Mouse (Mus musculus) T-helper 2 cell (primary cell): ENCODE data around the gene Vhl.

Experiments used
- in situ Hi-C: fragments of 300-600 bp; cut with MboI, MseI; formaldehyde crosslinking; loops from one replicate; pipeline ENCODE4 v1.15.1; 2025; ENCODE audit warnings: high pct_unique_total_duplicates

The Vhl gene

DNA sequence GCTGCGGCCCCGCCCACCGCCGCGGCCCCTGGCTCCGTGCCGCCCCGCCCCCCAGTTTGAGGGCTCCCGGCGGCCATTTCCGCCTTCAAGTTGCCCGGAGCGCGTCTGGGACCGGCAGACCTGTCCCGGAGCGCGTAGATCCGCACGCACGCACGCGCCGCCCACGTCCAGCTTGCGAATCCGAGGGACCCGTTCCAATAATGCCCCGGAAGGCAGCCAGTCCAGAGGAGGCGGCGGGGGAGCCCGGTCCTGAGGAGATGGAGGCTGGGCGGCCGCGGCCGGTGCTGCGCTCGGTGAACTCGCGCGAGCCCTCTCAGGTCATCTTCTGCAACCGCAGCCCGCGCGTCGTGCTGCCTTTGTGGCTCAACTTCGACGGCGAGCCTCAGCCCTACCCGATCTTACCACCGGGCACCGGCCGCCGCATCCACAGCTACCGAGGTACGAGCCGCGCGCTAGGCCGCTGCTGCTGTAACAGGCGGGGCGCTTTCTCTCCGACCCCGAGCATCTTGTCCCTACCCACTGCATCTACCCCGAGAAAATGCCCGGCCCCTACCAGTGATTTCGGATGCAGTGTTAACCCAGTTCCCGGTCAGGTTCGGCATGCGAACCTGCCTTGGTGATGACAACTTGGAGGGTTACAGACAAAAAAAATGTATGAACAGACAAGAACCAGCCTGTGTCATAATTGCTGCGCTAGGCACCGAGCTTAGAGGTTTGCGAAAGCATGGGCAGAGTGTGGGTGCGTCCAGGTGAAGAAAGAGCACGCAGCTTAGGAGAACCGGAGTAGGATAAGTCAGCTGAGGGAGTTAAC, at the start of gene Vhl:
Gene Vhl, plus strand, starts transcription at position 19 of the 811 bp plus-strand sequence.
- in situ Hi-C loops = loop anchor here (25.0 kb wide), 1 partner anchor 1288 kb away; no protein-coding TSS in a partner anchor

- in situ Hi-C loops = no loop called here
Measured at GRCm38 (mm10) chr6:113576044-113576443, 47.7 kb upstream of the Vhl start.

GRCm38 (mm10) chr6:113579306-113579705, 44.5 kb upstream of the Vhl start:
- in situ Hi-C loops = no loop called here

- in situ Hi-C loops = no loop called here
Measured at GRCm38 (mm10) chr6:113583023-113583422, 40.7 kb upstream of the Vhl start.

GRCm38 (mm10) chr6:113585065-113585464, 38.7 kb upstream of the Vhl start:
- in situ Hi-C loops = no loop called here

DNA sequence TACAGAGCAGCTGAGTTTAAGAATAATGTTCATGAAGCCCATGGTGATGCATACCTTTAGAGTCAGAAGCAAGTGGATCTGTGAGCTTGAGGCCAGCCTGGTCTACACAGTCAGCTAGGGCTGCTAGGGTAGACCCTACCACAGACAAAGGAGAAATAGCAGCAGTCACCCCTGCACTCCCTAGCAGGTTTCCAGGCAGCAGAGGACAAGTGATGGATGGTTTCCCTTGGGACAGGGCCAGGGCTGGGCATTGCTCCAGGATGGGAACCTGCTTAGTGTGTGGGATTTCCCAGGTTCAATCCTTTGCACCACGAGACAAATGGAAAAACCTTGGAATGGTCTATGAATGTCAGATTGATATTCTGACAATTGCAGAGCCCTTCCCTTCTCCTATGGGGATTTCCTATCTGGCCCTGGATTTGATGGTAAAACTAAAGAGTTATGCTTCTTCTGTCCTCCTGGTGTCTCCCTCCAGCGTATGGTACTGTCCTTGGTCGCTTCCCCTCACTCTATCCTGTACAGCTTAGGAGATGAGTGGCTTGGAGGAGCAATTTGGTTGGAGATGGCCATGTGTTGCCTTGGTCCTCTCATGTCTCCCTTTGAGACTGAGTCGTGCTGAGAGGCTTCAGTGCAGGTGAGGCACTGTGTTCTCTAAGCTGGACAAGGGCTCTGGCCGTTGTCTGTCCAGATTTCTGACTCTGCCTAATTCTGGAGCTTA, 37.1 kb upstream of the Vhl start:
- in situ Hi-C loops = no loop called here

DNA sequence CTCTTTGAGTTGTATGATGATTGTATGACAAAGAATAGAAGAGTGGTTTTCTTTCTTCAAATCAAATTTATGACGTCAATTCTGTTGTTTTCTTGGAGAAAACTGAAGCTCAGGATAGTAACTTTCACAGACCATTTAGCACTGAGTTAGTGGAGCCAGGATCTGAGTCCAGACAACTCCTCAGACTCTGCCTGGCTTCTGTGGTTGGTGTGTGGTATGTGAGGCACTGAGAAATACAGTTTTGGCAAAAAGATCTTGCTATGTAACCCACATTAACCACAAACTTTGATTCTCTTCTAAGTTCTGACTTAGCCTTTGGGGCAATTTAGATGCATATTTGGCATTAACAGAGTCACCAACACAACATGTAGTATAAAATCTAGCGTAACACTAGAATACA, 31.1 kb upstream of the Vhl start:
- in situ Hi-C loops = no loop called here

DNA sequence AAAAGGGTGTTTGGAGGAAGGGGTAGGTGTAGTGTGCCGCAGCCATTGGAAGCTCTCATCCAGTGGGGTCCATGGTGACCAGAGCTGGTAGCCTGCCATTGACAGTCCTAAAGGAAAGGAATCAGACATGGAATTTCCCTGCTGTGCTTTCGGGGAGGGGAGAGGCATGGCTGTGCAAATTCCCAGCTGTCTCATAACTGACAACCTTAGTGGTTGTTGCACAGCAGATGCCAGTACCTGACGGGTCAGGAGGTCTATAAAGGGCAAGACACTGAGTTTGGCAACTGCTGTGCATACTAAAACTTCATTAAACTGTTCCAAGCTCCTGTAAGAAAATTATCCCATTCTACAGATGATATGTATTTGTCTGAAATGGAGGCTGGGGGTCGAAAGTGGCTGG, 25.8 kb upstream of the Vhl start:
- in situ Hi-C loops = no loop called here

- in situ Hi-C loops = loop anchor here (25.0 kb wide), 1 partner anchor 1312 kb away; no protein-coding TSS in a partner anchor
Measured at GRCm38 (mm10) chr6:113599833-113600232, 23.9 kb upstream of the Vhl start.

DNA sequence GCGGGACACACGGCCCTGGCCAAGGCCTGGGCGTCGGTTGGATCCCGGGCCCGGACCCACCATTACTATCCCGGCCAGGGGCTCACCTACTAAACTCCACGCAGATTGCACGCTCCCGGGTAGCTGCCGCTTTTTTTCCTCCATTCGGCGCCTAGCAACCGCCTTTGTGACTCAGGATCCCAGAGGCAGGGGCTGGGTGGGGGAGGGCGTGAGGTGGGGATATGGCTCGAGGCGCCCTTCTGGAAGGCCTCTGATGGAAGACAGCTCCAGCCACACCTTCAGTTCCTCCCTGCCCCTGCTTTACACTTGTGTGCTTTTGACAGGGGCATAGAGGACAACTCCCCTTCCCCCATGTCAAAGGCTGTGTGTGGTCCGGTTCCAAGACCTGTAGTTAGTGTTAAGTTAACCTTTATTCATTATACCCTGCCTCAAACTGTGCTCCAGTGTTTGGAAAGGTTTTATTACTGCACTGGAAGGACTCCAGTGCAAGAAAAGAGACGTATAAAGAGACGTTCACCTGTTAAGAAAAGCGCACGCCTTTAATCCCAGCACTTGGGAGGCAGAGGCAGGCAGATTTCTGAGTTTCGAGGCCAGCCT, 23.1 kb upstream of the Vhl start, which contains the start of gene Fancd2os:
Gene Fancd2os, minus strand, starts transcription at position 173 of the 597 bp plus-strand sequence.
- in situ Hi-C loops = loop anchor here (25.0 kb wide), 1 partner anchor 1312 kb away; no protein-coding TSS in a partner anchor

GRCm38 (mm10) chr6:113602821-113603220, 20.9 kb upstream of the Vhl start:
- in situ Hi-C loops = loop anchor here (25.0 kb wide), 1 partner anchor 1309 kb away; no protein-coding TSS in a partner anchor

DNA sequence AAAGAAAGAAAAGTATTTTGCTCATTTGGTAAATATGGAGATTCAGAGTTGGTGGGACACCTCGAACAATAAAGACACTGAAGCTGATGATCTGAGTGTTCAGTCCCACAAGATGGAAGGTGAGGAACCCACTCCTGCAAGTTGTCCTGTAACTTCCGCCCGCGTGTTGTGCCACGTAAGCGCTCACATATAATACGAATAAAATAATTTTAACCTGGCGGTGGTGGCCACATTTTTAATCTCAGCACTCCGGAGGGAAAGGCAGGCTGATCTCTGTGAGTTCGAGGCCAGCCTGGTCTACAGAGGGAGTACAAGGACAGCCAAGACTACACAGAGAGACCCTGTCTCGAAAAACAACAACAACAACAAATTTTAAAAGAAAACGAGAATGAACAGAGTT, 19.8 kb upstream of the Vhl start:
- in situ Hi-C loops = loop anchor here (25.0 kb wide), 1 partner anchor 1308 kb away; no protein-coding TSS in a partner anchor

GRCm38 (mm10) chr6:113604432-113605223, 19.1 kb upstream of the Vhl start, which contains the start of gene Brk1:
TSS of gene Brk1 (plus strand) at chr6:113604772.
- in situ Hi-C loops = loop anchor here (25.0 kb wide), 1 partner anchor 1308 kb away; no protein-coding TSS in a partner anchor

DNA sequence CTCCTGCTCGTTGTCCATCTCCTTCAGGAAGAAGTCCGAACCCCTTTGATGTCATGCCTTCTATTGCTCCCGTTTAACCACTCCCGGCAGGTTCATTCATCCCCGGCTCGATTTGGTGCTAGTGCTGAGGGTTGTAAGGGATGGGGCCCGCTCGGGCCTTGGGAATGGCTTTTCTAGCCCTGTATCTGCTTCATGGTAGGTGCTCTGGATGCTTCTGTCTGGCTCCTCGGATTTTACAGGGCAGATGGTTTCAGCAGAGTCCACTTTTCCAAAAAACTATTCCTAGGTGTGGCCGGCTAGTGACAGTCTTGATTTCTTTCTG, 18.6 kb upstream of the Vhl start:
- in situ Hi-C loops = loop anchor here (25.0 kb wide), 1 partner anchor 1307 kb away; no protein-coding TSS in a partner anchor

DNA sequence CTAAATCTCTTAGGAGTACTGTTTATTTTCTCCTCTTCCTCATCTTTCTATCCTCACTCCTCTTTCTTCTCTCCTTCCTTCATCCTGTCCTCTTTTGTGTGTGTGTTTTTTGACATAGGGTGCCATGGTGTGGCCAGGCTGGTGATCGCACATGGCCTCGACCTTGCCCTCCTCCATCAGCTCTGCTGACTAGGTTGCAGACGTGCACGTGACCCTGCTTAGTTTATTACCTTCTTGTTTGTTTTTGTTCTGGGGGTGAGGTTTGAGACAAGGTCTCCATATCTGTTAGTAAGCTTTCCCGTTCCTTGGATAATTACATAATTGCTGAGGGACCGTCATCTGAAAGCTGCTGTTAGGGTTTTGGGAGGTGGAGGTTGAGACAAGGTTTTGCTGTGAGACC, 14.9 kb upstream of the Vhl start:
- in situ Hi-C loops = loop anchor here (25.0 kb wide), 1 partner anchor 1303 kb away; no protein-coding TSS in a partner anchor

- in situ Hi-C loops = loop anchor here (25.0 kb wide), 1 partner anchor 1303 kb away; no protein-coding TSS in a partner anchor
Measured at GRCm38 (mm10) chr6:113609293-113609692, 14.5 kb upstream of the Vhl start.

GRCm38 (mm10) chr6:113612258-113612969, 11.3 kb upstream of the Vhl start:
- in situ Hi-C loops = loop anchor here (25.0 kb wide), 1 partner anchor 1300 kb away; no protein-coding TSS in a partner anchor

- in situ Hi-C loops = loop anchor here (25.0 kb wide), 1 partner anchor 1298 kb away; no protein-coding TSS in a partner anchor
Measured at GRCm38 (mm10) chr6:113614152-113614551, 9.6 kb upstream of the Vhl start.

- in situ Hi-C loops = loop anchor here (25.0 kb wide), 1 partner anchor 1297 kb away; no protein-coding TSS in a partner anchor
Measured at GRCm38 (mm10) chr6:113614997-113615396, 8.8 kb upstream of the Vhl start.

DNA sequence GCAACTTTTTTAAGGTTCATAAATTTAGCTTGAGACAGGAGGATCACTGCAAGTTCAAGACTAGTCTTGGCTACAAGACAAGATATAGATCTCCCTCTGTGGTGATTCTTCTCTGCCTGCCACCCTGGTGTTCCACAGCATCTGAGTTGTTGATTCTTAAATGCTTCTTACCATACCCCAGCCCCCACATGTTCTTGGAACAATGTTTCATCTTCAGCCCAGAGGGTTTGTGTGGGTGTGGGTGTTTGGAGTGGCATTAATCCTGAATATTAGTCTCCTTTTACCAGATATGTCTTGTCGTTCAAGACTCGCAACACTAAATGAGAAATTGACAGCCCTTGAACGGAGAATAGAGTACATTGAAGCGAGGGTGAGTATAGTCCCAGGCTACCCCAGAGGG, 8.3 kb upstream of the Vhl start:
- in situ Hi-C loops = loop anchor here (25.0 kb wide), 1 partner anchor 1297 kb away; no protein-coding TSS in a partner anchor
